Mouse (Mus musculus) hindbrain, embryonic 10.5 days (tissue): ENCODE results near the gene Slc6a1. TPM values are rescaled to one million over a fixed set of nuclear protein-coding genes. Genes with fewer than 3 reads are reported as not detected.

Experiments
- DNase-seq: peaks from one replicate; pipeline ENCODE4 v3.0.0-alpha.2; 2017; ENCODE audit warnings: low spot score
- H3K27ac ChIP-seq: fragments of 300-500 bp; sonication (generic); 2 replicates; pipeline ENCODE4 v1.5.1; 2016; ENCODE audit warnings: mild to moderate bottlenecking, moderate library complexity
- H3K27me3 ChIP-seq: fragments of 300-500 bp; sonication (generic); 2 replicates; pipeline ENCODE4 v1.6.1; 2016; ENCODE audit warnings: mild to moderate bottlenecking; ENCODE audit not compliant: poor library complexity, insufficient read depth, severe bottlenecking
- H3K36me3 ChIP-seq: fragments of 300-500 bp; sonication (generic); 2 replicates; pipeline ENCODE4 v1.6.1; 2016; ENCODE audit warnings: mild to moderate bottlenecking, moderate library complexity
- H3K4me1 ChIP-seq: fragments of 300-500 bp; sonication (generic); replicated peaks from 2 replicates; pipeline ENCODE4 v1.6.1; 2016; ENCODE audit warnings: mild to moderate bottlenecking
- H3K4me3 ChIP-seq: fragments of 300-500 bp; sonication (generic); 2 replicates; pipeline ENCODE4 v1.5.1; 2016; ENCODE audit warnings: mild to moderate bottlenecking, moderate library complexity
- H3K9me3 ChIP-seq: fragments of 300-500 bp; sonication (generic); 2 replicates; pipeline ENCODE4 v1.6.1; 2016; ENCODE audit warnings: mild to moderate bottlenecking, moderate library complexity
- WGBS: fragments of 180-500 bp; shearing (Covaris S2); methylation state at CpG from one replicate; pipeline ENCODE4 v1.1.7; 2016; 5-methylcytosine and 5-hydroxymethylcytosine counted together
- polyA plus RNA-seq: library from polyadenylated mRNA; unstranded; fragments of >200 nt; fragmentation: Nextera tagmentation; extraction: Ambion mirVana; gene quantifications from 2 replicates; pipeline ENCODE4 v1.2.1, GENCODE M21; 2016

The Slc6a1 gene
- polyA plus RNA-seq, 1 experiment from 2014 or later = 15.2 TPM

DNA sequence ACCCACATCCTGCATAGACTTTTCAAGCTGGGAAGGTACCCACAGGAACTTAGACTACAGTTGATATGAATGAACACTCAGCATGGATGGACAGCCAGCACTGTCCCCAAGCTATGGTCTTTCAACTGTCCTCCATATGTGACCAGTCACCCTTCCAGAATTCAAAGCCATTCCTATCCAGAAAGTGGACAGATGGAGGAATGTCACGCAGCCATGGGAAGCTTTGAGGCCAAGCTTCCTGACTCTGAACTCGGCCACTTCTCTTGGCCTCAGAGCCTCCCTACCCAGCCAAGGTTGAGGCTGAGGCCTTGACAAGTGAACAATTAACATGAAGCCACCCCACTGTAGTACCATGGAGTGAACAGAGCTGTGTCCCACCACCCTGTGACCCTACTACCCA, 12.8 kb upstream of the Slc6a1 start:
- DNase-seq = no peak
- H3K27ac ChIP-seq = no peak overlapping the region
- H3K4me1 ChIP-seq = peaks cover 43% of the 10 kb centered on the region
- H3K9me3 ChIP-seq = no peaks in the 10 kb centered on the region
- no peaks in the 10 kb centered on the region for H3K36me3 ChIP-seq
- no peak overlapping the region for H3K4me3 ChIP-seq
- H3K27me3 ChIP-seq = peaks cover 24% of the 10 kb centered on the region
- 87% methylated on average over 2 of the region's 2 CpGs for WGBS

GRCm38 (mm10) chr6:114270799-114271198, 11.6 kb upstream of the Slc6a1 start:
- WGBS = 70% methylated on average over 5 of the region's 5 CpGs
- H3K36me3 ChIP-seq = no peaks in the 10 kb centered on the region
- no peak for DNase-seq
- H3K9me3 ChIP-seq = no peaks in the 10 kb centered on the region
- peaks cover 31% of the 10 kb centered on the region for H3K27me3 ChIP-seq
- H3K27ac ChIP-seq = no peak overlapping the region
- H3K4me1 ChIP-seq = peaks cover 47% of the 10 kb centered on the region
- H3K4me3 ChIP-seq = no peak overlapping the region

DNA sequence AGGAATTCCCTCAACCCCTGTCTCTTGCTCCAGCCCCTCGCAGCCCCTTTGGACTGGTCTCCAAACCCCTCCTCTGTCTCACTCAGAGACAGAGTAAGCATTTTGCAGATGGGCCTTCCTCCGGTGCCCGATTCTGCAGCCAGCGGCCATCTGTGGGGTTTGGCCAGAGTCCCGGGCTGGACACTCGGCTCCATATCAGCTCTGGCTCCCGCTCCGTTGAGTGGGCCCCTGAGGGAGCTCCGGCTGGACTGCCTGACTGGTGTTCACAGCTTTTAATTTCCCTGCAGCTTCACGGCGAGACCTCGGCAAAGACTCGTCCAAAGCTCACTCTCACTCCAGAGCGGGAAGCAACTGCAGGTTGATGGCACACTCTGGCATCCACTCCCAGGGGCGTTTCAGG, 10.2 kb upstream of the Slc6a1 start:
- WGBS = 81% methylated on average over 15 of the region's 15 CpGs
- no peaks in the 10 kb centered on the region for H3K36me3 ChIP-seq
- peaks cover 37% of the 10 kb centered on the region for H3K27me3 ChIP-seq
- no peak overlapping the region for H3K4me3 ChIP-seq
- no peak overlapping the region for H3K27ac ChIP-seq
- H3K4me1 ChIP-seq = peaks cover 38% of the 10 kb centered on the region
- no peaks in the 10 kb centered on the region for H3K9me3 ChIP-seq
- DNase-seq = no peak

- Histone ChIP-seq H3K9me3 (no peaks in the 10 kb centered on the region), H3K36me3 (no peaks in the 10 kb centered on the region), H3K27ac (no peak overlapping the region), H3K27me3 (peaks cover 42% of the 10 kb centered on the region), H3K4me3 (no peak overlapping the region), H3K4me1 (0 out of 2 replicates have a peak, but pooled peaks cover 20% of the 10 kb centered on the region)
- WGBS = 63% methylated on average over 14 of the region's 14 CpGs
- no peak for DNase-seq
Measured at GRCm38 (mm10) chr6:114273997-114274728, 8.3 kb upstream of the Slc6a1 start.

DNA sequence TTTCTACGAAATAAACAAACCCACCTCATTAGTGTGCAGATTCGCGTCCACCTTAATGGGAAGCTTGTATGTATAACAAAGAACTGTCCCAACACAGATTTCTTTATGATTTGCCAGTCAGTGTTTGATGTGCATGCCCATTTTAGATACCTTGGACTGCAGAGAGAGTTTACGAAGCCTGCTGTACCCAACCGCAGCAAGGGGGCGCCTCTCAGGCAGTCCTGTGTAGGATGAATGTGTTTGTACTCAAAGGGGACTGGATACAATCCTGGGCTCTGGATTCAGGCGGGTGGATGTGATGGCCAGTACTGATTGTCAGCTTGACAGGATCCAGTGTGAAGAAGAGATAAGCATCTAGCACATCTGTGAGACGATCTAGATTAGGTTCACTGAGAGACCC, 6.6 kb upstream of the Slc6a1 start:
- 61% methylated on average over 8 of the region's 8 CpGs for WGBS
- Histone ChIP-seq H3K36me3 (no peaks in the 10 kb centered on the region), H3K9me3 (no peaks in the 10 kb centered on the region), H3K4me1 (0 out of 2 replicates have a peak, but pooled peaks cover 18% of the 10 kb centered on the region), H3K4me3 (no peak overlapping the region), H3K27me3 (peaks cover 56% of the 10 kb centered on the region), H3K27ac (no peak overlapping the region)
- no peak for DNase-seq

GRCm38 (mm10) chr6:114283278-114283770, 889 bp downstream of the Slc6a1 start:
- DNase-seq = peak; percentile 19
- H3K27ac ChIP-seq = peak overlapping the region; percentile 77
- WGBS = 10% methylated on average over 8 of the region's 8 CpGs
- H3K9me3 ChIP-seq = no peaks in the 10 kb centered on the region
- peak overlapping the region; percentile 53 for H3K4me3 ChIP-seq
- H3K36me3 ChIP-seq = no peaks in the 10 kb centered on the region
- peaks cover 95% of the 10 kb centered on the region for H3K27me3 ChIP-seq
- peaks cover 30% of the 10 kb centered on the region for H3K4me1 ChIP-seq

GRCm38 (mm10) chr6:114283927-114284703, 1.7 kb downstream of the Slc6a1 start:
- 47% methylated on average over 10 of the region's 10 CpGs for WGBS
- Histone ChIP-seq H3K4me1 (peaks cover 36% of the 10 kb centered on the region), H3K9me3 (no peaks in the 10 kb centered on the region)

GRCm38 (mm10) chr6:114285424-114285823, 3.0 kb downstream of the Slc6a1 start:
- no peak for DNase-seq
- Histone ChIP-seq H3K27ac (no peak overlapping the region), H3K27me3 (peaks cover 77% of the 10 kb centered on the region), H3K4me1 (peaks cover 49% of the 10 kb centered on the region), H3K36me3 (no peaks in the 10 kb centered on the region), H3K4me3 (no peak overlapping the region), H3K9me3 (no peaks in the 10 kb centered on the region)
- WGBS = 38% methylated on average over 4 of the region's 4 CpGs

More at GRCm38 (mm10) chr6:114283927-114284703, 1.7 kb downstream of the Slc6a1 start:
- peak overlapping the region; percentile 77 for H3K27ac ChIP-seq
- H3K4me3 ChIP-seq = peak overlapping the region; percentile 53
- DNase-seq = peak; percentile 36
- H3K27me3 ChIP-seq = peaks cover 89% of the 10 kb centered on the region
- no peaks in the 10 kb centered on the region for H3K36me3 ChIP-seq

DNA sequence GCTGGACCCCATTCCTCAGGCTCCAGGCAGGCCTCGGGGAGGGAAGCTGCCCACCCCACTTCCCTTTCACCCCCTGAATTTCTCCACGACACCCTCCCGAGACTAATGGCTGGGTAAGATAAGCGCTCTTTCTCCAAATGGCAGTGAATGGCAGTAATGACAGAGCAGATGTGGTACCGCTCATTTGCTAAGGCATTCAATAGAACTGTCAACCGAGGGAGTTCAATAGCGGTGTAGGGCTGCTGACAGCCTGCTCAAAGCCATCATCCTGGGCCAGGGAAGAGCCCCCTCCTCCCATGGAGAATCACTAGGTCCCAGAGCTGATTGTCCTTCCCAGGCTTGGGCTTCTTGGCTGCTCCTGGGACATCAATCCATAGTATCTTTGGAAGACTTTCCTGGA, 6.7 kb downstream of the Slc6a1 start:
- Histone ChIP-seq H3K36me3 (no peaks in the 10 kb centered on the region), H3K4me3 (no peak overlapping the region), H3K27ac (peak overlapping the region; percentile 72), H3K4me1 (peaks cover 57% of the 10 kb centered on the region), H3K27me3 (peaks cover 42% of the 10 kb centered on the region), H3K9me3 (no peaks in the 10 kb centered on the region)
- 31% methylated on average over 7 of the region's 7 CpGs for WGBS
- peak; percentile 25 for DNase-seq

- Histone ChIP-seq H3K27ac (peak overlapping the region; percentile 85), H3K4me3 (no peak overlapping the region), H3K4me1 (peaks cover 55% of the 10 kb centered on the region), H3K9me3 (no peaks in the 10 kb centered on the region), H3K27me3 (peaks cover 42% of the 10 kb centered on the region), H3K36me3 (no peaks in the 10 kb centered on the region)
- peak; percentile 82 for DNase-seq
- WGBS = 30% methylated on average over 8 of the region's 8 CpGs
Measured at GRCm38 (mm10) chr6:114290184-114290583, 7.7 kb downstream of the Slc6a1 start.

GRCm38 (mm10) chr6:114290929-114291328, 8.5 kb downstream of the Slc6a1 start:
- DNase-seq = no peak

DNA sequence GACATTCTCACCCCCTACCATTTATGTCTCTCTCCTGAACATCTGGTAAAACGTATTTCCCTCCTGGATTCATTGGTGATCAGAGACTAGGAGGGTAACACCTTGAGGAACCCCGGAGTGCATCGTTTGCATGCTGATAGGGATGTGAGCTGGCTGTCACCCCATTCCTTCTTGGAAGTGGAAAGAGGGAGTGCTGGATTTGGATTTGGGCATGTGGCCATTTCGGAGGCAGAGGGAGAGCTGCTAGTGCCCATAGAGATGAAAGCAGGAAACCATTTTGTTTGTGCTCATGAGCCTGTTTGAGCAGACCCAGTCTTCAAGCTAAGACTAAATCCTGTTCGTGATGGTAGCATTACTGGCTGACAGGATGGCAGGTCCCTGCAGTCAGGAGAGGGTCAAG, 9.0 kb downstream of the Slc6a1 start:
- H3K4me1 ChIP-seq = peaks cover 53% of the 10 kb centered on the region
- 64% methylated on average over 5 of the region's 5 CpGs for WGBS
- no peak overlapping the region for H3K4me3 ChIP-seq
- peak overlapping the region; percentile 85 for H3K27ac ChIP-seq
- no peak for DNase-seq
- peaks cover 32% of the 10 kb centered on the region for H3K27me3 ChIP-seq
- no peaks in the 10 kb centered on the region for H3K9me3 ChIP-seq
- no peaks in the 10 kb centered on the region for H3K36me3 ChIP-seq

More at GRCm38 (mm10) chr6:114290929-114291328, 8.5 kb downstream of the Slc6a1 start:
- Histone ChIP-seq H3K4me1 (peaks cover 53% of the 10 kb centered on the region), H3K9me3 (no peaks in the 10 kb centered on the region), H3K4me3 (no peak overlapping the region), H3K27ac (peak overlapping the region; percentile 85), H3K27me3 (peaks cover 37% of the 10 kb centered on the region), H3K36me3 (no peaks in the 10 kb centered on the region)
- WGBS = 63% methylated on average over 4 of the region's 4 CpGs

- Histone ChIP-seq H3K36me3 (no peaks in the 10 kb centered on the region), H3K27me3 (peaks cover 14% of the 10 kb centered on the region; the same call in 1 of the 2 replicates), H3K4me3 (no peak overlapping the region), H3K27ac (peak overlapping the region; percentile 16), H3K9me3 (no peaks in the 10 kb centered on the region), H3K4me1 (peaks cover 66% of the 10 kb centered on the region)
- WGBS = 44% methylated on average over 8 of the region's 8 CpGs
- no peak for DNase-seq
Measured at GRCm38 (mm10) chr6:114293511-114293910, 11.1 kb downstream of the Slc6a1 start.
